Mouse (Mus musculus) spleen, postnatal 10 days (tissue): ENCODE data around the gene Znrf3.

ENCODE experiments used
- DNase-seq, 2 experiments: peaks; one replicate each; pipeline ENCODE4 v3.0.0; 2021 to 2022; ENCODE audit warnings: low spot score in 2 of 2

Znrf3 gene

DNA sequence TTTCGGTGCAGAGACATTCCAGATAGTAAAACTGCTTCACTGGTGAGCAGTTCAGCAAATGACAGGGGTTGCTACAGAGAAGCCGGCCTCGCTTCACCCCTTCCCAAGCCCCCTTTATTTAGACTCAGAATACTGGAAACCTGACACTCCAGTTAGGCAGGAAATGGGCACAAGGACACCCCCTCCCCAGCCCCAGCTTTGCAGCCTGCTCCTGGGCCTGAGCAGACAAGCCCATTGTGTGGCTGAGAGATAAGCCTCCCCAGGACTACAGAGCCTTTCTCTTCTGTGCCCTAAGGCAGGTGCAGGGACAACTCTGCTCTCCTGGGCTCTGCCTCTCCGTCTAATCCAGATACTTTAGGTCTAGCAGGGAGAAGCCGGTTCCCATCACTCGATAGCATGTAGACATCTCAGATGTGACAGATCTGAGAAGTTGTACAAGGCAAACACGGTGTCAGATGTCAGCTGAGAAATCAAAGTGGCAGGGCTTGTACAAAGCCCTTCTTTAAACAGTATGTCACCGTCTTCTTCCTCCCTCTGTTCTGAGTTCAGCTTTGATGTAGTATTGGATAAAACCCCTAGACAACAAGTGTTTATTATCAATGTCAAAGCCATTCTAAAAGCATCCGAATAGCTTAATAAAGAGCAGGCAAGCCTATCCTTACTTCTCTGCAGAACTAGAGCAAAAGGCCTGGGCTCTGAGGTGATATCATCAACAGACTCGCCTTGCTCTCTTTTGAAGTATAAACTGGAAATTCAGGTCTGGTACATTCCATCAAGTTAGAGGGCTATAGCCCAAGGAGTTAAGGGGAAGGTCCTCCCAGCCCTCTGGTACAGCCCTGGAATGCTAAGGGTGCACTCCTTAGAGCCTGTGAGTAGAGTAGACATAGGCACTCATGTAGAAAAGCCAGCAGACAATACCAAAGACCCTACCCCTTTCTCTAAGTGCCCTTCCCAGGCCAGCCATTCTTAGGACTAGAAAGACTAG, 204.6 kb downstream of the Znrf3 start:
- DNase-seq, result no peak
